Comparison of ENCODE assay signal across 9 mouse cellular contexts in the genomic region with DNA sequence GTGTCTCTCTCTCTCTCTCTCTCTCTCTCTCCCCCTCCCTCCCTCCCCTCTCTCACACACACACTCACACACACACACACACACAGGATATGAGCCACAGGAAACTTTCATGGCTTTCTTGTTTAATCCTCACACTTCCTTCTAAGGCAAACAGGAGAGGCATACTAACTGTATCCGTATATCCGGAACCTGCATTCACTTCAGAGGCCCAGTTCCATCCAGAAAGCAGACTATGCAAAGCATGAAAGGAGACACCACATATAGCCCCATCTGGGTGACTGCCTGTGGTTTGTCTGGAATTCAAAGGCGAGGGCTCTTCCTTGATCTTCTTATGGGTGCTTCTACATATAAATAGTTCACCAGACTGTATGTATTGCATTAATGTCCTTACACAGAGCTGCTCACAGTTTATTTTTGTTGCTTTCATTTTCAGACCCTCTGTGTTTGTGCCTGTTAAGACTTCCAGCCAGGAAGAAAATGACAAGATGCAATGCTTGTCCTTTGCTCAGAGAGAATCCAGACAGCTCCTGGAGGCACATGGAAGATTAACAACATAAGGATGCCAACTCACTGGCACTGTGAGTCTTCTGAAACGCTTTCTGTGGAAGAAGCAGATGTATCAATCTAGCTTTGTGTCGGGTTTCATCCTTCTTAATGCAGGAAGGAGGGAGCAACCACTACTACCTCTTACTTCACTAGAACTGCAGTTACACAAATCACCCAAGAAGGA. TPM values are rescaled to one million over a fixed set of nuclear protein-coding genes. Genes with fewer than 3 reads are reported as not detected.
DNase-seq lines count a peak whose midpoint lies in the region; ATAC-seq lines count a peak whose summit lies in the region.
"Had no signal": no experiment of that assay in that cellular context is flagged by ENCODE, and none has a peak within 500 bp of the region (broad histone marks: within the 10 kb centered on the region; RNA-seq: fewer than 3 reads in every experiment).

No protein-coding gene starts in this region.

- H3K4me2 ChIP-seq in heart, embryonic 15.5 days: no peak overlapping the region
- H3K4me2 ChIP-seq in intestine, embryonic 15.5 days (replicated peaks): no peak overlapping the region

- intact Hi-C loops in heart, postnatal 10 days (cut with DNase I): loop anchor here (1.0 kb wide), 1 partner anchor 18 kb away; no protein-coding TSS in a partner anchor

- DNase-seq in heart, postnatal 10 days: no peak
- peak; percentile 59 for DNase-seq in 3T3-L1 (ENCODE audit: low read depth, low spot score)
- DNase-seq in ZHBTc4 (ENCODE audit: low read depth, low spot score): peak; percentile 70
- DNase-seq in left cerebral cortex, adult 9 months (ENCODE audit: low spot score in 2 of 2): no peak
- DNase-seq in cerebellum, adult 8-10 months: no peak
- DNase-seq in midbrain, embryonic 10.5 days (ENCODE audit: low spot score): no peak

- no peaks in the 10 kb centered on the region for H3K36me3 ChIP-seq in heart, embryonic 15.5 days
- H3K36me3 ChIP-seq in intestine, embryonic 15.5 days: peaks cover 3% of the 10 kb centered on the region; the same call in 1 of the 2 replicates
- H3K36me3 ChIP-seq in midbrain, embryonic 10.5 days: peaks cover 58% of the 10 kb centered on the region

- 38% methylated on average over 5 of the region's 5 CpGs for WGBS in heart, embryonic 15.5 days
- WGBS in intestine, embryonic 15.5 days: 30% methylated on average over 5 of the region's 5 CpGs
- 82% methylated on average over 5 of the region's 5 CpGs for WGBS in midbrain, embryonic 10.5 days

- peaks cover 96% of the 10 kb centered on the region for H3K4me1 ChIP-seq in heart, embryonic 15.5 days (replicated peaks)
- peaks cover 76% of the 10 kb centered on the region for H3K4me1 ChIP-seq in intestine, embryonic 15.5 days (replicated peaks)
- H3K4me1 ChIP-seq in midbrain, embryonic 10.5 days: peaks cover 54% of the 10 kb centered on the region

- H3K4me3 ChIP-seq in heart, embryonic 15.5 days: no peak overlapping the region
- no peak overlapping the region for H3K4me3 ChIP-seq in intestine, embryonic 15.5 days (replicated peaks)
- H3K4me3 ChIP-seq in midbrain, embryonic 10.5 days: no peak overlapping the region

- no peak for ATAC-seq in heart, embryonic 15.5 days (replicated peaks; ENCODE audit: insufficient number of reproducible peaks, insufficient read depth, low FRiP score, low read depth)
- no peak for ATAC-seq in intestine, embryonic 15.5 days
- ATAC-seq: Patski had no signal

- peak overlapping the region; percentile 97 for H3K27ac ChIP-seq in heart, embryonic 15.5 days
- H3K27ac ChIP-seq in intestine, embryonic 15.5 days: peak overlapping the region; percentile 92
- H3K27ac ChIP-seq in midbrain, embryonic 10.5 days (replicated peaks): no peak overlapping the region; the same call in 1 of the 2 replicates

- no peaks in the 10 kb centered on the region for H3K27me3 ChIP-seq in heart, embryonic 15.5 days
- H3K27me3 ChIP-seq in intestine, embryonic 15.5 days (replicated peaks): no peaks in the 10 kb centered on the region
- no peaks in the 10 kb centered on the region for H3K27me3 ChIP-seq in midbrain, embryonic 10.5 days (ENCODE audit: low read depth, poor library complexity, severe bottlenecking)
- H3K27me3 ChIP-seq: Patski had no signal

- no peaks in the 10 kb centered on the region for H3K9me3 ChIP-seq in heart, embryonic 15.5 days (replicated peaks)
- no peaks in the 10 kb centered on the region for H3K9me3 ChIP-seq in intestine, embryonic 15.5 days
- no peaks in the 10 kb centered on the region for H3K9me3 ChIP-seq in midbrain, embryonic 10.5 days (replicated peaks)

- H3K9ac ChIP-seq in heart, embryonic 15.5 days: no peak overlapping the region
- H3K9ac ChIP-seq in intestine, embryonic 15.5 days: no peak overlapping the region

RNA-seq across cellular contexts. Expression of a gene that starts 18.5 kb away (rescaled TPM):
- polyA plus RNA-seq in heart, embryonic 15.5 days (2015; fragmentation: Nextera tagmentation; extraction: Ambion mirVana): 236 and 281 TPM in 2 replicates
- 100 to 1,000 TPM; 173 to 174 TPM for total RNA-seq in heart, postnatal 10 days (2021)
- polyA plus RNA-seq in intestine, embryonic 15.5 days (2015; fragmentation: Nextera tagmentation; extraction: Ambion mirVana): 340 and 361 TPM in 2 replicates
- polyA plus RNA-seq in midbrain, embryonic 10.5 days (2016; fragmentation: Nextera tagmentation; extraction: Ambion mirVana): 236 and 239 TPM in 2 replicates

RNA-seq across cellular contexts. Expression of a gene that starts 38.0 kb away (rescaled TPM):
- 239 and 261 TPM in 2 replicates for polyA plus RNA-seq in heart, embryonic 15.5 days (2015; fragmentation: Nextera tagmentation; extraction: Ambion mirVana)
- total RNA-seq in heart, postnatal 10 days (2021): 100 to 1,000 TPM; 185 to 188 TPM
- polyA plus RNA-seq in intestine, embryonic 15.5 days (2015; fragmentation: Nextera tagmentation; extraction: Ambion mirVana): 359 and 375 TPM in 2 replicates
- polyA plus RNA-seq in midbrain, embryonic 10.5 days (2016; fragmentation: Nextera tagmentation; extraction: Ambion mirVana): 402 and 429 TPM in 2 replicates

RNA-seq across cellular contexts. Expression of a gene that starts 38.2 kb away (rescaled TPM):
- 2.8 and 7.6 TPM in 2 replicates for polyA plus RNA-seq in heart, embryonic 15.5 days (2015; fragmentation: Nextera tagmentation; extraction: Ambion mirVana)
- 1 to 10 TPM; 2.0 to 2.2 TPM for total RNA-seq in heart, postnatal 10 days (2021)
- polyA plus RNA-seq in intestine, embryonic 15.5 days (2015; fragmentation: Nextera tagmentation; extraction: Ambion mirVana): 6.3 and 7.7 TPM in 2 replicates
- polyA plus RNA-seq in midbrain, embryonic 10.5 days (2016; fragmentation: Nextera tagmentation; extraction: Ambion mirVana): 7.9 and 11.4 TPM in 2 replicates

Comparison
In these comparisons a context has a peak if more than half of its experiments do, and no peak if none do; other contexts are left out.
1. DNase-seq: peak in 3T3-L1 (single experiment) and ZHBTc4 (single experiment); none in heart, postnatal 10 days (0 of 2), left cerebral cortex, adult 9 months (0 of 2), cerebellum, adult 8-10 months (single experiment) and midbrain, embryonic 10.5 days (single experiment).